Mouse (Mus musculus) right cerebral cortex, postnatal 4 days (tissue): ENCODE measurements around the gene Tmem102.

Source experiments
- DNase-seq: peaks from one replicate; pipeline ENCODE4 v3.0.0-alpha.2; 2022

The Tmem102 gene

DNA sequence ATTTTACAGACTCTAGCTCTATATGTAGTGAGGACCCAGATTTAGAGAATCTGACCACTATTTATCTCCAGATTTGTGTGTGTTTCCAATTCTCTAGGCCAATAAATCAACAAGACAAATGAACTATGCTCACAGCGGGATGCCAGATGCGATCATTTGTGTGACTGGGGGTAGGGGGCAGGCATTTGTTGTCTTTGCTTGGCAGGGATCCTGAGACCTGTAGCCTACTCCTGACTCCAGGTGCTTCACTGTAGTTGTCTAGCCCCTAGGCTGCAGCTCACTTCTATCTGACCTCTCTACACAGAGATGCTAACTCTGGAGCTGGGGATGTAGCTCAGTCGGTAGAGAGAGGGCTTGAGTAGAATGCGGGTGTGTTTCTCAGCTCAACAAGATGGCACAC is 23.6 kb downstream of the Tmem102 start:
- DNase-seq: no peak

DNA sequence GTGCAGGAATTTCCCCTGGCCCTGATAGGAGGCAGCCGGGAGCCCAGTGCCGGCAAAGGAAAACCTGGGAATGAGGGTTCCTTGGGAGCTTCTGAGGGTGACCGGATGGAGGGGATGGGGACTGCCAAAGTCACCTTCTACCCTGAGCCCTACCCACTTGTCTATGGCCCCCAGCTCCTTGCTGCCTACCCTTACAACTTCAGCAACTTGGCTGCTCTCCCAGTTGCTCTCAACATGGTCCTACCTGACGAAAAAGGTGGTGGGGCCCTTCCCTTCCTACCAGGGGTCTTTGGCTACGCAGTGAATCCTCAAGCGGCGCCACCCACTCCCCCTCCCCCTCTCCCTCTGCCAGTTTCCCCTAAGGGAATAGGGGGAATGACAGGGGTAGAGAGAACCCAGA is 26.4 kb downstream of the Tmem102 start:
- no peak for DNase-seq

DNA sequence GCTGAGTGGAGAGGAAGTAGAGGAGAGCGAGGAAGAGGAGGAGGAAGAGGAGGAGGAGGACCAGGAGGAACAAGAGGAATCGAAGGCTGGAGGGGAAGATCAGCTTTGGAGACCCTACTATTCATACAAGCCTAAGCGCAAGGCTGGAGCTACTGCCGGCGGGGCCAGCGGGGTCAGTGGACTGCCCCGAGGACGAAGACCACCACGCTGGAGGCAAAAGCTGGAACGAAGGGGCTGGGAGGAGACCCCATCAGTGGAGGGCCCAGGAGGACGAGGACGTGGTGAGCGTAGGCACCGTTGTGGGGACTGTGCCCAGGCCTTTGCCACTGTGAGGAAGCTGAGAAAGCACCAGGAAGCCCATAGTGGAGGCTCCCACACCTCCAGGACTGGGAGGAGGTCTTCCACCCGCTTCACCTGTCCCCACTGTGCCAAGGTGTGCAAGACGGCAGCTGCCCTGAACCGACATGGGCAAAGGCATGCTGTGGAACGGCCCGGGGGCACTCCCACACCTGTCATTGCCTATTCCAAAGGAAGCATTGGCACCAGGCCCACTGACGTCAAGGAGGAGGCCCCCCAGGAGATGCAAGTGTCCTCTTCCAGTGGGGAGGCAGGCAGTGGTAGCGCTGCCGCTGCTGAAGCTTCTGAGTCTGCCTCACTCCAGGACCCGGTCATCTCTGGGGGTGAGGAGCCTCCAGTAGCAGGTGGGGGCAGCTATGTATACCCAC is 27.0 kb downstream of the Tmem102 start:
- DNase-seq: no peak

DNA sequence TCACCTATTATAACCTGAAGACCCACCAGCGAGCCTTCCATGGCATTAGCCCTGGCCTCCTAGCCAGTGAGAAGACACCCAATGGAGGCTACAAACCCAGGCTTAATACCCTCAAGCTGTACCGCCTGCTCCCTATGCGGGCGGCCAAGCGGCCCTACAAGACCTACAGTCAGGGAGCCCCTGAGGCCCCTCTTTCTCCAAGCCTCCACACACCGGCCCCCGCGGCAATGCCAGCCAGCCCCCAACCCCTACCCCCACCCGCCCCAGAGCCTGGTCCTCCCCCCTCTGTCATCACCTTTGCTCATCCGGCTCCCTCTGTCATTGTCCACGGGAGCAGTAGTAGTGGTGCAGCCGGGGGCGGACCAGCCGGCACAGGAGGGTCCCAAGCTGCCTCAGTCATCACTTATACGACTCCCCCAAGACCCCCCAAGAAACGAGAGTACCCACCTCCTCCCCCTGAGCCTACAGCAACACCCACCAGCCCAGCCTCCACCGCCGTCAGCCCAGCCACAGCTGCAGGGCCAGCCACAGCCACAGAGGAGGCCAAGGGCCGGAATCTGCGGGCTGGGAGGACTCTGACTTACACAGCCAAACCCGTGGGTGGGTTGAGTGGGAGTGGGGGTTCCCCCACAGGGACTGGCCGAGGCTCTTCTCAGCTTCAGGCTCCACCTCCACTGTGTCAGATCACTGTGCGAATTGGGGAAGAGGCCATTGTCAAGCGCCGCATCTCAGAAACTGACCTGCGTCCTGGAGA is 27.7 kb downstream of the Tmem102 start:
- DNase-seq: no peak

DNA sequence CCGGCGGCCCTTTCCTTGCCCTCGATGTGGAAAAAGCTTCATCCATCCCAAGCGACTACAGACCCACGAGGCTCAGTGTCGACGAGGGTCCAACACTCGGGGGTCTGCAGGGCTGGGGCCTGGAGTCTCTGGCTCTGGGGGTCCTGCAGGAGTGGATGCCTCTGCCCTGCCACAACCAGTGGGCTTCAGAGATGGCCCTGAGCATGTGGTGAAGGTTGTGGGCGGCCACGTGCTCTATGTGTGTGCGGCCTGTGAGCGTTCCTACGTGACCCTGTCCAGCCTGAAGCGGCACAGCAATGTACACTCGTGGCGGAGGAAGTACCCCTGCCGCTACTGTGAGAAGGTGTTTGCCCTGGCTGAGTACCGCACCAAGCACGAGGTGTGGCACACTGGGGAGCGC is 28.9 kb downstream of the Tmem102 start:
- no peak for DNase-seq

DNA sequence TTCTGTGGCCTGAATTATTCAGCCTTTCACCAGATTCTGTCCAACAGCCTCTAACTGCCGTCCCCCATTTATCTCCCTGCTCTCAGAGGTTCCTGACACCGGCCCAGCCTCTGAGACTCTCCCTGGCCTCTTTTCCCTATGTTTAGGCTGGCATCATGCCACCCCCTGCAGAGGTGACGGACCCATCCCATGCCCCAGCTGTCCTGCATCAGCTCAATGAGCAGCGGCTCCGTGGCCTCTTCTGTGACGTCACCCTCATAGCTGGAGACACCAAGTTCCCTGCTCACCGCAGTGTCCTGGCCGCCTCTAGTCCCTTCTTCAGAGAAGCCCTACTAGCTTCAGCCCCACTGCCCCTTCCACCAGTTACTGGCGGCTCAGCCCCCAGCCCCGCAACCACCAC is 29.7 kb downstream of the Tmem102 start:
- DNase-seq: no peak

DNA sequence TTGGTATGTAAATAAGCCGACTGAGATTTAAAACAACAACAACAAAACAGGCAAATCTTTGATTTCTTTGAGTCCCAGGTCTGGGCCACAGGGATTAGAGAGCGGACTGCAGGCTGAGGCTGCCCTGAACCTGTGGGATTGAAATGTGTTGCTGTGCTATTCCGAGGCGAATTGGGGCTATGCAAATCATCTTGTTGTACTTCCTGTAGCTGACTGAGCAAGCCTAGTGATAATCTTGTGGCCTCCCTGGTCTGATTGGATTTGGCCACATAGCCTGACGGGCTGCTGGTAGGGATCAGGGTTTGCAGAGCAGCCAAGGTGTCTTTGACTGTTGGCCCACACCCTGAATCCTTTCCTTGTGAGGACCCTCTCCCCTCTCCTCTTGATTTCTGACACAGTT is 30.5 kb downstream of the Tmem102 start:
- no peak for DNase-seq

DNA sequence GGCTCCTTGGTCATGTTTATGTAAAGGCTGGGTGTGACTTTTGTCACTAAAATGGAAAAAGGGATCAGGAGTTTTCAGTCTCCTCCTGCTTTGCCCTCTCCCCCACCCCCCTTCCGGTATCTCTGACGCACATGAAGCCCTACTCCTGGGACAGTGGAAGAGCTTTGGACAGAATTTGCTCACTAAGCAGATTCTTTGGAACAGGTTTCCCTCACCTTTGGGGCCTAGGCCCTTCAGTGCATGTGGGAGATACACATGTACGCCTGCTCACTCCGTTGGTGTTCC is 37.9 kb downstream of the Tmem102 start:
- no peak for DNase-seq

DNA sequence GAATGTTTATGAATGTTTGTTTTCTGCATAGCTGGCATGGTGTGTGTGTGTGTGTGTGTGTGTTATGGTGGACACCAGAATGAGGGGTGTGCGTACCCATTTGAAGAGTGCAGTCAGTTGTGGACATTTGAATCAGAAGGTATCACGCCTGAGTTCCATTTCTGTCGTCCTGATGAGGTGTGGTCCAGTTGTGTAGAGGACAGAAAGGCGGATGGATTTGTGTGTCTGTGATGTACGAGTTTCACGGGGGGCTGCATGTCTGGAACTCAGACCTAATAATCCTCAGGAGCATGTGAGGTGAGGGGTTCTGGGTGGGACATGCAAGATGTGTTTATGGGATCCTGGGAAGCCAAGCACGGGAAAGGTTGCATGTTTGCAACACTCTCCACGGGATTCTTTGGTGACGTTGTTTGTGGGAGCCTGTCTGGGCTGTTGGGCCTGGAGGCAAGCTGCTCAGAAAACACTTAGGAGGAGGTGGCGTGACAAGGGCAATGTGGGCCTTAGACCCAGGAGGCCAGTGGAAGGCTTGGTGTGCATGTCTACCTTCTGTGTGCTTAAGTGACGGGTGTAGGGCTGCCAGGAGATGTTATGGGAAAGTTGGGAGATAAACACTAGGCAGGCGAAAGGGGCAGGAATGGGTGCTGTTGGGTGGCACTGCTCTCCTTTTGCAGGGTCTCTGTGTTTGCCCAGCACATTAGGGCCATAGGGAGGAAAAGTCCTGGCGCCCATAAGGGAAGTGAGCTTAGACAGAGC is 38.4 kb downstream of the Tmem102 start:
- no peak for DNase-seq

DNA sequence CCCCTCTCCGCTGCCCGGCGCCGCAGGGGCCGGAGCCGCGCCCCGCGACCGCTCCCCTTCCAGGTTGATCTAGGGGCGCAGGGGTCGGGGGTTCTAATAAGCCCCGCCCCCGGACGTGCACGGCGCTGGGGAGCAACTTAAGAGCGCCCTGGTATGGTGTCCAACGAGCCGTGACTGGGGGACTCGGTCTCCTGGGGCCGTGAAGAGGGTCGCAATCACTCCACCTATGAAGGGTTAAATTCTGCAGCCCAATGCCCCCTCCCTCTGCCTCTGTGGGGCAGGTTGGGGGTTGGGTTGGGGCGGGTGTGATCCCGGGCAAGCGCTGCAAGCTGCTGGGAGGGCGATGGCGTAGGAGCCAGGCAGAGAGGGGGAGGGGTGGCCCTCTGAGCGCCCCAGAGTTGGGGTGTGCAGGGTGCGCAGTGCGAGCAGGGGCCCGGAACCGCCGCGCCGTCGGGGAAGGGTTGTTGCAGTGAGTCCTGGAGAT is 39.3 kb downstream of the Tmem102 start:
- peak; percentile 73 for DNase-seq

DNA sequence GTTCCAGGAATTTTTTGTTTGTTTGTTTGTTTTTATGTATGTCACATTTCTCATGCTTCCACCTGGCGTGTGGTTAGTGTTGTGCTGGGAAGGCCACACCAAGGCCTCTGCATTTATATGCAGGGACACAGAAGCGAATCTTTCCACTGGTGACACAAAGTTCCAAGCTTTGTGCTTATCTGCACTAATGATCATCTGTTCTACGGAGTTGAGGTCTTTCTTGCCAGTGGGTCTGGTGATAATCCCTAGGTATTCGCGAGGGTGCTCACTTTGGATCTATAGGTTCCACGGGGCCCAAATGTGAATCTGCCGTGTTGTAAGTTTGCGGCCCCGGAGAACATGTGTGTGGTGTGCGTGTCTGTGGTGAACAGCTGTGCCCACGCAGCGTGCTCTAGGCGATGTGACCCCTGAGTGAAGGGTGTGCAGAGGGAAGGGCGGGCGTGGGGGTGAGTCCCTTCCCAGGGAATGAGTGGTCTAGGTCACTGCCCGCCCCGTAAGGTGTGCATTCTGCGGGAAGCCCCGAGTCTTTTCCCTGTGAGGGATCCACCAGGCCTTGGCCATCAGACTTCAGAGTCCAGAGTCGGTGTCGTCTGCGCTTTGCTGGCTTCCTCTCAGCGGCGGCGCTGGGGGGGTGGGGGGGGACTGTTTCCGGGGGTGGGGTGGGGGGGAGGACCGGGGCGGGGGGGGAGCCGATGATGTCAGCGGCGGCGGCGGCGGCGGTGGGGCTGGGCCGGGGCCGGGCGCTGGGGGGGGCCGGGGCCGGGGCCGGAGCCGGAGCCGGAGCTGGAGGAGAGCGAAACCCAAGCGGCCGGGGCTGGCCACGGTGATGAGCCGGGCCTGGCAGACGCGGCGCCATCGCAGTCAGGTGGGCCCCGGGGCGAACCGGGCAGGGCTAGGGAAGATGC is 40.0 kb downstream of the Tmem102 start, which contains the start of gene Zbtb4:
TSS of gene Zbtb4 (plus strand) at position 692 of the 905 bp plus-strand sequence.
- peak; percentile 64 for DNase-seq

DNA sequence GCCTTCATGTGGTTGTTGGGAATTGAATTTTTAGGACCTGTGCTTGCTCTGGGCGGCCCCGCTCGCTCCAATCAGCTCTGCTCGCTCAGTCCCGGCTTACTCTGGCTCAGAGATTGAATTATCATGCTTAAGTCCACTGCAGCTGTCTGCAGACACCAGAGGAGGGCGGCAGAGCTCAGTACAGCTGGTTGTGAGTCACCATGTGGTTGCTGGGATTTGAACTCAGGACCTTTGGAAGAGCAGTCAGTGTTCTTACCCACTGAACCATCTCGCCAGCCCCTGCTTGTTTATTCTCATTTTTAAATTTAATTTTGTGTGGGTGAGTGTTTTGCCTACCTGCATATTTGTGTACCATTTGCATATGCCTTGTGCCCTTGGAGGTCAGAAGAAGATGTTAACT is 41.9 kb downstream of the Tmem102 start:
- DNase-seq: no peak

DNA sequence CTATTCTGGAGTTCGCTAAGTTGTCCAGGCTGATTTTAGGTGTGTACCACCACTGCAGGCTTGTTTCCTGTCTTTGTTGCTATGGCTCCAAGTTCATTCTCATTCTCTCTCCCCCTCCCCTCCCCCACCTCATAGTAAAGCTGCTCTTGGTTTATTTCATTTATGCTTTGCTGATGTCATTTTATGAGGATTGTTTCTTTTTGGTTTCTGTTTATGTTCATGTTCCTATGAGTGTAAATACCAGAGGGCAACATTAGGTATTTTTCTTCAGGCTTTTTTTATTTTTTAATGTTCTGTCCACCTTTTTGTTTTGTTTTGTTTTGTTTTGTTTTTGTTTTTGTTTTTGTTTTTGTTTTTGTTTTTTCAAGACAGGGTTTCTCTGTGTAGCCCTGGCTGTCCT is 43.6 kb downstream of the Tmem102 start, which contains the start of gene Slc35g3:
TSS of gene Slc35g3 (minus strand) at position 101 of the 400 bp plus-strand sequence.
- DNase-seq: no peak

DNA sequence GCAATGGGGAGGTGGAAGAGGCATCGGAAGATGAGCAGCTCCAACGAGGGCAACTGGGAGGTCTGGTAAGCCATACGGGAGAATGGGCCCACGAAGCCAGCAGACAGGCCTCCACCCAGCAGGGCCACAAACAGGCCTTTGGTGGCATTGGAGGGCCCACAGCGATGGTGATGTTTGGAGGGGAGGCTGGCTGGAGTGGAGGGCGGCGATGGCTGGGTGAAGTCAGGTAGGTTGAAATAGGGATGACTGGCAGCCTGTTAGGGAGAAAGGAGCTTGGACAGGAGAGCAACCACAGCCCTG is 44.6 kb downstream of the Tmem102 start:
- no peak for DNase-seq

DNA sequence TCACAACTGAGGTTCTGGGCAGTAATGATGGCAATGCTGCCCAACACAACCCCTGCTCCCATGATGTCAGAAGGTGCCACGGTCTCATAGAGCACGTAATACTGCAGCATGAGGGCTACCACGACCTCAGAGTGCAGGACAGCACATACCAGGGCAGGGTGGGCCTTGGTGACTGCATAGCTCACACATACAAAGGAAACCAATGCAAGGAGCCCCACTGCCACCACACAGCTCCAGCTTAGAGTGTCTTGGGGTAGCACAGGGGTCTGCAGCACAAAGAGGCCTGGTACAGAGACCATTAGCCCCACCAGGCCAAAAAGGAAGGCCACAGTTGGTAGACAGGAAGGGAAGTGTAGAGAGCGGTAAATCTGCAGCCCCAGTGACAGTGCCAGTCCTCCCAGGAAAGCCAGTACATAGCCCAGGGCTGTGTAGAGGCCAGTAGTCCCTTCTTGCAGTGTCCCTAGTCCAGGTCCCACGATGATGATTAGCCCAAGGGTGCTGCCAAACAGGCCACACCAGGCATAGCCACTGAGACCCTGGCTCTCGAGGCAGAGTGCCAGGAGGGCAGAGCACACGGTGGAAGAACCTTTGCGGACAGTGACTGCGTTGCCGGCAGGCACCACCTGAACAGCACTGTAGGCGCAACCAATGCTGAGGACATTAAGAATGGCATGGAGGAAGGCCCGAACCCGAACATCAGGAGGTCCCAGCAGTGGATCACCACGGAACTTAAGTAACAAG is 45.1 kb downstream of the Tmem102 start:
- no peak for DNase-seq

DNA sequence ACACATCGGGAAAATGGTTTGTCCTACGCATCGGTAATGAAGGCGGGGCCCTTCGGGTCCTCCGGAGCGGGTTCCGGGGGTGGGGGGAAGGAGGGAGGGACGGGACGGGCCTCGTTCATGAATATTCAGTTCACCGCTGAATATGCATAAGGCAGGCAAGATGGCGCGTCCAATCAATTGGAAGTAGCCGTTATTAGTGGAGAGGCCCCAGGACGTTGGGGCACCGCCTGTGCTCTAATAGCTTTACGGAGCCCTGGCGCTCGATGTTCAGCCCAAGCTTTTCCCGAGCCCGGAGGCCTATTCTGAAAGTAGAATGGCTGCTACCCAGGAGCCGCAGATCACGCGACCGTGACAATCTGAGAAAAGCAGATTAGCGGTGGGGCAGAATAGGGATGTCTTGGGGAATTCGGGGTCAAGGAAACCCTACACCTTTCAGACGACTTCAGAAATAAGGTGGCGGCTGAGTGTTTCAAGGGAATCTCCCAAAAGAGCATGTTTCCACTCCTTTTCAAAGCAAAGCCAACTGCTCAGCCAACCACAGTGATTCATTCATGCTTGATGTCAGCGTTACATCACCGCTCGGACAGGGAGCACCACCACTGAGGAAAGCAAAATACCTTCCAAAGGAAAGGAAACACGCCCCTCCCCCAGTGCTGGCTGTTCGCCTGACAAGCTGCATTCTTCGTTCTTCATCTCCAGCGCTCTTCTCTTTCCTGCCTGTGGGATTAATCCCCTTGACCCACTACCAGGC is 46.3 kb downstream of the Tmem102 start:
- peak; percentile 88 for DNase-seq

DNA sequence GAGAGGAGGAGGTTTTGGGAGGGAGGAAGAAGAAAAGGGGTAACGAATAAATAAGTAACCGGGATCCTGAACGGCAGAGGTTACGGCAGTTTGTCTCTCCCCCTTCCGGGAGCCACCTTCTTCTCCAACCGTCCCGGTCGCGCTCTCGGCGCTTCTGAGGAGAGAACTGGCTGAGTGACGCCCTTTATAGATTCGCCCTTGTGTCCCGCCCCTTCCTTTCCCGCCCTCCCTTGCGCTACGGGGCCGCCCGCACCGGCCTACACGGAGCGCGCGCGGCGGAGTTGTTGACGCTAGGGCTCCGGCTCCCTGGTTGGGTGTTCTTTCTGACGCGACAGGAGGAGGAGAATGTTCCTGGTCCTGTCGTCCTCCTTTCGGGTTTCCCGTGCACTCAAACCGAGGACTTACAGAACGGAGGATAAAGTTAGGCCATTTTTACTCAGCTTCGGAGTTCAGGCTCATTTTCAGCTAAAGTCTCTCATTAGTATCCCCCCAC is 46.9 kb downstream of the Tmem102 start, which contains the start of gene Polr2a:
TSS of gene Polr2a (minus strand) at position 160 of the 493 bp plus-strand sequence.
- DNase-seq: peak; percentile 96

DNA sequence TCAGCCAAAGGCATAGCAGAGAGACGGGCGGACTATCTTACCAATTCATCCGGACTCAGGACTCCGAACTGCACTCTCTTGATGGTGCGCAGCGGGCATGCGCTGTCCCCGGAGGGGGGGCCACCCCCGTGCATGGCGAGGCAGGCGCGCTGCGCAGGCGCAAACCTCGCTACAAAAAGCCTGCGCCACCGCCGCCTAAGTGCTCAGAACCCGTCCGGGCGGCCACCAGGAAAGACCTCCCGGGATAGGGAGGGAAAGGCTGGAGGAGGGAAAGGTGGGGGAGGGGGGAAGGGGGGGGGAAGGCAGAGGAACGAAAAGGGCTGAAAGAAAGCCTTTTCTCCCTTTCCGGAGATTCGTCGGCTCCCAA is 47.4 kb downstream of the Tmem102 start:
- peak; percentile 98 for DNase-seq

DNA sequence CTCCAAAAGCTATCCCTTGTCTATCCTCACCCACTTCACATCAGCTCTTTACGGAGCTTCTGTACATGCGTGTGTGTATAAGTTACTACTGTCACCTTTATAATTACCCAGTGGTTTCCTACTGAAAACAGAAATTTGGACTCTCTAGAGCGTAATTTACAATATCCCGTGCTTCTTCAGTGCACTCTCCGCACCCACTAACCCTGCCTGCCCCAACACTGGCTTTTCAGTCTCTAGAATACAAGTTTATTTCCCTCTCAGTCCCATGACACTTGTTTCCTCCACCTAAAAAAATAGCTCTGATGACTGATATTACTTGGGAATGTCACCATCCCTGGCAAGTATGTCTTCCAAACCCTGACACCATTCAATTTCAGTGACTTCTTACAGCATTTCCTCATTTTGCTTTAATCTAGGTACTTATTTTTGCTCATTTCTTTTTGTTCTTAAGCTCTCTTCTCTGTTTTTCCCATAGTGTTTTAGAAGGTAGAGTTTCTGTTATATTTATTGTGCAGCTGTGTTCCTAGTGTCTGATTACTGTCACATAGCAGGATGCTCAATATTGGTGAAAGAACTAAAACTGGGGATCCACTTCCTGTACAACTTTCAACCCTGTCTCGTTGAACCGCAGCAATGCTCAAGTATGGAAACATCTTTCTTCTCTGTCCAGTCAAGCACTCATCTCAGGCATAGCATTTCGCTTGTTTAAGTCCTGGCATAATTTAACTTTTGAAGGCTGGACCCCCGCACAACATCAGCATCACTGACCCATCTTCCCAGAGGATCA is 47.9 kb downstream of the Tmem102 start:
- DNase-seq: no peak

DNA sequence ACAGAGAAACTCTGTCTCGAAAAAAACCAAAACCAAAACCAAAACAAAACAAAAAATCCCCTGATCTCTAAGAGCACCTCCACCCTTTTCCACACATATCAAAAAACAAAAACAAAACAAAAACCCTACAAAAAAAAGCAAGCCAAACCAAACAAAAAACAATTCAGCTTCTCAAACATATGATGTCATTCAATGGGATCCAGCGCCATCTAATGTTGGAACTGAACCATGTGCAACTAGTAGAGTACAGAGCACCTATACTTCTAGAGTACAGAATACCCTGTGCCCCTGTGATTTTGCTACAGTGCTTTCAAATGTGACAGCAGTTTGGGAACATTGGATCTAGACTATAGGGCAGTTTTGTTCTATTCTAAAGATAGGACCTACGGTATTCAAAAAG is 50.7 kb downstream of the Tmem102 start:
- no peak for DNase-seq
